In genomic region chr1:47278321-47279020, GRCm38 (mm10) we compare ENCODE assay signal across 14 mouse cellular contexts.
DNase-seq lines count a peak whose midpoint lies in the region; ATAC-seq lines count a peak whose summit lies in the region.
"Had no signal": no experiment of that assay in that cellular context is flagged by ENCODE, and none has a peak within 500 bp of the region (broad histone marks: within the 10 kb centered on the region; RNA-seq: fewer than 3 reads in every experiment).

No protein-coding gene starts in this region.

- DNase-seq in cerebellum, adult 9-10 months, result peak; percentile 17
- DNase-seq in cerebellum, adult 9-11 months, result no peak
- DNase-seq in Muller cell, postnatal 12 days (ENCODE audit: inconsistent ontology term), result peak; percentile 59
- DNase-seq in midbrain, embryonic 14.5 days, result peak; percentile 63
- no peak for DNase-seq in heart, postnatal 4 days
- no peak for DNase-seq in thymus, postnatal 10 days (ENCODE audit: low spot score in 2 of 2)
- DNase-seq in embryo, embryonic 11 days, result no peak
- DNase-seq: adrenal gland, postnatal 36 days; gastrocnemius, adult 2 months; thymus, adult 18-20 months had no signal

- no peaks in the 10 kb centered on the region for H3K36me3 ChIP-seq in forebrain, embryonic 13.5 days (ENCODE audit: poor library complexity, severe bottlenecking)
- H3K36me3 ChIP-seq in midbrain, embryonic 14.5 days (ENCODE audit: control insufficient read depth, insufficient read depth, low read length), result no peaks in the 10 kb centered on the region
- H3K36me3 ChIP-seq: heart, embryonic 12.5 days; kidney, embryonic 15.5 days; limb, embryonic 12.5 days had no signal

- H3K27me3 ChIP-seq in forebrain, embryonic 13.5 days, result no peaks in the 10 kb centered on the region
- no peaks in the 10 kb centered on the region for H3K27me3 ChIP-seq in midbrain, embryonic 14.5 days (ENCODE audit: control insufficient read depth, insufficient read depth, low read length)
- H3K27me3 ChIP-seq: heart, embryonic 12.5 days; kidney, embryonic 15.5 days; limb, embryonic 12.5 days had no signal

- no peak overlapping the region for H3K9ac ChIP-seq in forebrain, embryonic 13.5 days
- no peak overlapping the region for H3K9ac ChIP-seq in midbrain, embryonic 14.5 days (replicated peaks; ENCODE audit: low read length)
- H3K9ac ChIP-seq: heart, embryonic 12.5 days; kidney, embryonic 15.5 days; limb, embryonic 12.5 days had no signal

- H3K4me3 ChIP-seq in forebrain, embryonic 13.5 days, result no peak overlapping the region
- no peak overlapping the region for H3K4me3 ChIP-seq in midbrain, embryonic 14.5 days (replicated peaks; ENCODE audit: low read depth, low read length)
- H3K4me3 ChIP-seq: gastrocnemius, adult 2 months; heart, embryonic 12.5 days; kidney, embryonic 15.5 days; limb, embryonic 12.5 days had no signal

- ATAC-seq in forebrain, embryonic 13.5 days, result peak; percentile 77
- peak; percentile 73 for ATAC-seq in midbrain, embryonic 14.5 days (ENCODE audit: low FRiP score, low TSS enrichment)

- H3K27ac ChIP-seq in forebrain, embryonic 13.5 days, result peak overlapping the region; percentile 25; the same call in 1 of the 2 replicates
- H3K27ac ChIP-seq in midbrain, embryonic 14.5 days (replicated peaks; ENCODE audit: low read depth, low read length), result peak overlapping the region; percentile 72
- H3K27ac ChIP-seq: gastrocnemius, adult 2 months; kidney, embryonic 15.5 days; limb, embryonic 12.5 days had no signal

- no peak overlapping the region for H3K4me2 ChIP-seq in forebrain, embryonic 13.5 days
- peak overlapping the region; percentile 16; the same call in 1 of the 2 replicates for H3K4me2 ChIP-seq in midbrain, embryonic 14.5 days (ENCODE audit: low read length)
- H3K4me2 ChIP-seq: heart, embryonic 12.5 days; kidney, embryonic 15.5 days; limb, embryonic 12.5 days had no signal

- WGBS in forebrain, embryonic 13.5 days, result 25% methylated on average over 5 of the region's 5 CpGs
- 32% methylated on average over 5 of the region's 5 CpGs for WGBS in midbrain, embryonic 14.5 days

- peaks cover 11% of the 10 kb centered on the region for H3K4me1 ChIP-seq in forebrain, embryonic 13.5 days
- peaks cover 12% of the 10 kb centered on the region for H3K4me1 ChIP-seq in midbrain, embryonic 14.5 days (ENCODE audit: control insufficient read depth, insufficient read depth, low read length)
- H3K4me1 ChIP-seq: kidney, embryonic 15.5 days; limb, embryonic 12.5 days had no signal

- H3K9me3 ChIP-seq in forebrain, embryonic 13.5 days (replicated peaks), result no peaks in the 10 kb centered on the region
- H3K9me3 ChIP-seq in midbrain, embryonic 14.5 days (ENCODE audit: control insufficient read depth, low read length), result no peaks in the 10 kb centered on the region
- H3K9me3 ChIP-seq: heart, embryonic 12.5 days; kidney, embryonic 15.5 days; limb, embryonic 12.5 days had no signal

Comparison
In these comparisons a context has a peak if more than half of its experiments do, and no peak if none do; other contexts are left out.
1. DNase-seq: peak in cerebellum, adult 9-10 months (single experiment), Muller cell, postnatal 12 days (single experiment) and midbrain, embryonic 14.5 days (single experiment); none in cerebellum, adult 9-11 months (single experiment), heart, postnatal 4 days (single experiment), thymus, postnatal 10 days (0 of 2) and embryo, embryonic 11 days (single experiment).